Mouse (Mus musculus) mesoderm, embryonic 11.5 days (tissue): ENCODE results near the gene Sema4a.
A peak's percentile ranks its signal among the peaks of the same experiment; 100 is the strongest.

Experiments used
- DNase-seq: peaks from one replicate; pipeline ENCODE4 v3.0.0-alpha.2; 2012; ENCODE audit warnings: low read depth, low spot score

Gene Sema4a

DNA sequence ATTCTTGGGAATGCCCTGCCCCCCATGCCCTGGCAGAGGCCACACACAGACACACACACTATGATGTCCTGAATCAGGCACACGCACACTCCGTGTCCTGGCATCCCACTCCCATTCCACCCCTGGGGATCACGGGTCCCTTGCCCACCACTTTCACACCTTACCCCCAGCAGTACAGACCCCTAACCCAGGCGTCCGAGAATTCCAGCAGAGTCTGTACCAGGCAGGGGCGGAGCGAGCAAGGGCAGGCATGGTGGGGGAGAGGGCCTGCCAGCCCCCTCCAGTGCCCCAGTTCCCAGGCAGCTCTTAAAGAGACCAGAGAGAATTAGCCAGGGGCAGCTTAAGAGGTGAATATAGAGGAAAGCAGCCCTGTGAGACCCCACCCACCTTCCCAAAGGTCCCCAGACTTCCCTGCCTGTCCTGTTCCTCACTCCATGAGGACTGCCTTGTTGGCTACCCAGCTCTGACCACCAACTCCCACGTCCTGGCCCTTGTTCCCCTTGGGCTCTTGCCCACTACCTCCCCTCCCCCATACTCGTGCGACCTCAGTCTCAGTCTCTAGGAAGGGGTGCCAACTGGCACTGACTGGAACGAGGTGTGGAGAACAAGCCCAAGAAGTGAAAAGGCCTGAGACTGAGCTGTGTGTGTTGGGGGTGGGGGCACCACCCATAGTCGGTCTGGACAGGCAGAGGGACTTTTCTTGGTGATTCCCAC lies at the start of gene Sema4a:
Gene Sema4a, minus strand, starts transcription at position 200 of the 714 bp plus-strand sequence.
- DNase-seq = no peak

DNA sequence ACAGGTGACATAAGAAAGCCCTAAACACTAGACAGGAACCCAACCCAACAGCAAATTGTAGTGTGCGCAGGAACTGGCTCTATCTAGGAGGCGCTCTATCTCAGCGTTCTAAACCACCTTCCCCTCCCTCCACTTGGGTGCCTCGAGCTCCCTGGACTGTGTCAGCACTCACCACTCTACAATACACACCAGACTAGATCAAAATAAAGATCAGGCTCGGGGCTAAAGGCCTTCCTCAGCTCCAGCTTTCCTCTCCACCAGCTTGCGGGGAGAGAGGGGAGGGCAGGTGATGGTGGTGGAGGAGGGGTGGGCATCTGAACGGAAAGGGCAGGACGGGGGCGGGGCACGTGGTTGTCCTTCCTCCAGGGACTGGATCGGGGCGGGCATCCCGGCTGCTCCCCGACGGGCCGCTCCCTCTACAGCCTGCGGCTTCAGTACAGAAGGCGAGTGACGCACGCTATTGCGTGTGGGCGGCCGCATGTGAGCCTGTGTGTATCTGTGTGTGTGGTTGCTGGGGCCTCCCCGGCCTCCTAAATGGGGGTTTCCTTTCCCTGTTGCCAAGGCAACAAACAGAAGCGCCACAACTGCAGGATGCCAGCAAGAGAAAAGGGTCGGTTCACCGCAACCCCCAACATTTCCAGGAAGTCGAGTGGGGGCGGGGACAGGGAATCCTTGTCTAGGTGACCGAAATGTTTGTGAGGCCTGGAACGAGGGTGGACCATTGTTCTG lies 48.9 kb upstream of the Sema4a start, which contains the start of gene Lmna:
Gene Lmna, minus strand, starts transcription at position 265 of the 729 bp plus-strand sequence.
- DNase-seq = peak; percentile 96

DNA sequence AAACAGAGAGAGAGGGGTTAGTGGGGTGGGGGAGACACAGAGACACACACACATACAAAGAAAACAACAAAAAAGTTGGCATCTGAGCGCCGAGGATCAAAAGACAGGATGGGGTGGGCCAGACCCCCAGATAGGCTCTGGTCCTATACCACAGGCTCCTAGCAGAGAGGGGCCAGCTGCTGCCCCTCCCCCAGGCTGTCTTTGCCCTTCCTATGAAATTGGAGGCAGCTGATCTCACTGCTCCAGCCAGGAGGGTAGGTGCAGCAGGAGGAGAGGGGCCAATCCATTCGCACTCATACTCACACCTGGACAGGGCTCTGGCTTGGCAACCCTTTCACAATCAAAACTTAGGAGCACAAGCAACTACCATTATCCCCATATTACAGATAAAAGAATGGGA lies 48.3 kb upstream of the Sema4a start:
- DNase-seq = no peak

DNA sequence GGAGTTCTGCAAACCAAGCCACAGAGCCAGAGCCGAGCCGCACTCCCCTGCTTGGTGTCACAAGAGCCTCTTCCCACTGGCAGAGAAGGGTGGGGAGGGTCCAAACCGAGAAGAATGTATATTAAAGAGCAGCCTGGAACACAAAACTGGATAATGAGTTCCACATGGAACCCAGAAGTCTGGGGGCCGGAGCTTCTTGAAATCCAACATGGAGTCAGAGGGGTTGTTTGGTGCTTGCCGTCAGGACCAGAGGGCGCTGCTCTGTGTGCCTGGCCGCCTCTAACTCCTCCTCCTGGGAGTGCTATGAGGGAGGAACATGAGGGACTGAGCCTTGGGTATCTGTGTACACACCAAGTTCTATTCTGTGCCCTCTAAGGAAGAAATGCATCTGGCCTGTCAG lies 44.8 kb upstream of the Sema4a start:
- DNase-seq = no peak

DNA sequence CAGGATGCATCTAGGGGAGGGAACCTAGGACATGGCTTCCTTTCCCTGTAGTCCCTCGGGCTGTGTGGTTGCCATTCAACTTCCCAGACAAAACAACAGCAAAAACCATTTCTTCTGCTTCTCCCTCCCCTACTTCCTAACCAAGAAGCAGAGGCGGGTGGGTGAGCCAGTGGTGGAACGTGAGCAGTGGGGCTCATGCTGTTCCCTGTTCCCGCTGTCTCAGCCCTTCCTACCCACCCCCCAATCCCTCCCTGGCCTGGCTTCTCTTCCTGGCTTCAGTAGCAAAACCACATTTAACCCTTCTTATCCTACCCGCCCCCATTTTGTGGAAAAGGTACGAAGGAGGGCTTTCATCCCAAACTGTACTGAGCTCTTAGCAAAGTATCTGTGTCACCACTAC lies 44.1 kb upstream of the Sema4a start:
- DNase-seq = no peak

DNA sequence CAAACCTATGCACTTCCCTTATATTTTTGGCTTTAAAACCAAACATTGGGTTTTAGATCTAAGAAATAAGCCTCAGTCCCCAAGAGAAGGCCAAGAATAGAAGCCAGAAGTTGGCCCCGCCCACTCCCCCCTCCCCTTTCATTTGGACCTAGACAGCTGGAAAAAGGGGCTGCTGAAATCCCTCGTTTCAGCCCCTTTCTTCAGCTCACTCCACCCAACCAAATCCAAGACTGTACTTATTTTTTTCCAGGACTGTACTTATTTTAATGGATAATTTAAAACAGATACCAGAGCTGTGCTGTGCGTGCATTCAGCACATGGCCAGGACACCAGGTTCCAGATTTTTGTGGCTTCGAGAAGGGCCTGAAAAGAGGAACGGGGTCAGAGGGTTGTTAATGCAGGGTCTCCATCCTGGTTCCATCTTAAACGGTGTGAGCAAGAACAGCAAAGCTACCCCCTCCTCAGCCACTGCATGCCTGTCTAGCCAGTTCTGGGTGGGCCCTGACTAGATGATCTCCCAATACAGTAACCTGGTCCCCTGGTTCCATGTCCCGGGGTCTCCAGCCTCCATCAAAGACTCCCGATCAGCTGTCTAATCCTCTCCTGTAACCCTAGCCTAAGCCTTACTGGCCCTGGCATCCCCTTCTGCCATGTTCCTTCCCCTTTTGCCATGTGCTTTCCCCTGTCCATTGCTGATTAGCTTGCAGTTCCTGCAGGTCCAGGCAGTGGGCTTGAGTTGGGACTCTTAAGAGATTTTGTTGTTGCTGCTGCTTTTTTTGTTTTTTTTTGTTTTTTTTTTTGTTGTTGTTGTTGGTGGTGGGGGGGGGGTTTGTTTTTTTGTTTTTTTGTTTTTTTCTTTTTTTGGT lies 43.1 kb upstream of the Sema4a start:
- DNase-seq = no peak

DNA sequence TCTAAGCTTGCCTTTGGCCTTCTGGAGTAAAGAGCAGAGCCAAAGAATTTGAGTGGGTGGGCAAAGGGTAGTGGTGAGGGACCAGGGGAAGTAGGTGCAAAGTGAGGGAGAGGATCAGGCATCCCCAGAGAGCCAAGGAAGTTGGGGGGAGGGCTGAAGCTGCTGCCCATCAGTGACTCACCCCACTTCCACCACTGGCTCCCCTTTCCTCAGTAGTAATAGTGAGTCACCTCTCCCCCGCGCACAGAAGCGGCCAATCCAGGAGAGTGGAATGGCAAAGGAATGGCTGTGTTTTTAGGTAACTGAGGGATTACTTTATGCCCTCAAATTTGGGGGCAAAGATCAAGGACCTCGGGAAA lies 42.5 kb upstream of the Sema4a start:
- DNase-seq = no peak

DNA sequence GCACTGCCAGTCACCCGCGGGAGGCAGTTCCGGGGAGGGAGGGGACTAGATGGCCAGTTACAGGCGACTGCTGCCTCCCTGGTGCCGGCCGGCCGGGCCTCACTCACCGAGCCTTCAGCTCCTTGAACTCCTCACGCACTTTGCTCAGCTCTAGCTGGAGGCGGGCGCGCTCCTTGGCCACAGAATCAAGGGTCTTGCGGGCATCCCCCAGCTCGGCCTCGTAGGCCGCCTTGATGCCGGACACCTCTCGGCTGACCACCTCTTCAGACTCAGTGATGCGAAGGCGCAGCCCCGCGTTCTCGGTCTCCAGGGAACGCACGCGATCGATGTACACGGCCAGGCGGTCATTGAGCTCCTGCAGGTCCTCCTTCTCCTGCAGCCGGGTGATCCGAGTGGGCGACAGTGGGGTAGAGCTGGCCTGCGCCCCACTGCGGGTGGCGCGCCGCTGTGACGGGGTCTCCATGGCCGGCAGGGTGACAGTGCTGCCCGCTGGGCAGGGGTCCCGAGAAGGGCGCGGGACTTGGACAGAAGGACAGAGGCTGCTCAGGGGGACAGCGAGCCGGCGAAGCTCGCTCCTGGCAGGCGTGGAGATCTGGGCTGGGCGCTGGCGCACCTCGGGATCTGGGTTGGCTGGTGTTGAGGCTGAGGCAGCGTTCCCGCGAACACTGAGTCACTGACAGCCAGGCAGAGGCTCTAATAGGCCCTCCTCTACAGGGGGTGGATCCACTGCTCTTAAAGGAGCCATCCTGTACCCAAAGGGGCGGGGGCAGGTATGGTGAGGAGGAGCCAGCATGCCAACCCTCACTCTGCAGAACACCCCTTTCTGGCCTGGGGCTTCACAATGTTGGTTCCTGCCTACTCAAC lies 41.9 kb upstream of the Sema4a start:
- peak; percentile 70 for DNase-seq

DNA sequence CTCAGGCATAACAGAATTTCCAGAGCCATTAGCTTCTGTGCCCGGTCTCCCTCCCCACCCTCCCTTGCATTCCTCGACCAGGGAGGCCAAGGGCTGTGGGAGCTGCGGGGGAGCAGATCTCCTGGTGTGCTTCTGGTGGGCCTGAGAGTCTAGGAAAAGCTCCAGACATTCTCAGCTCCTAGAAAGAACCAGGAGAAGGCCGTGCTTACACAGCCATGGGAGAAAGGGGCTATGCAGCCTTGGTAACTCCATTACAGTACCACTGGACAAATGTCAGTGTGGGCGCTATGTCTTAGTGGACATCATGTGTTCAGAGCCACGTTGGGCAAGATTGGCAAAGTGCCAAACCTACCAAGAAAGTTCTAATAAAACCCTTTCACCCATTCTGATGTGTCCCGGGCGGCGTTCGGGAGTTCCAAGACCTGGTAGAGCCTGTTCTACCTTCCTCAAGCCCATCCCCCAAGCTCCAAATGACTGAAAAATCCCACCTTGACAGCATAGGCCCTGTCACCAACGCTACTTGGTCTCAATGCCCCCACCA lies 41.1 kb upstream of the Sema4a start:
- DNase-seq = no peak

DNA sequence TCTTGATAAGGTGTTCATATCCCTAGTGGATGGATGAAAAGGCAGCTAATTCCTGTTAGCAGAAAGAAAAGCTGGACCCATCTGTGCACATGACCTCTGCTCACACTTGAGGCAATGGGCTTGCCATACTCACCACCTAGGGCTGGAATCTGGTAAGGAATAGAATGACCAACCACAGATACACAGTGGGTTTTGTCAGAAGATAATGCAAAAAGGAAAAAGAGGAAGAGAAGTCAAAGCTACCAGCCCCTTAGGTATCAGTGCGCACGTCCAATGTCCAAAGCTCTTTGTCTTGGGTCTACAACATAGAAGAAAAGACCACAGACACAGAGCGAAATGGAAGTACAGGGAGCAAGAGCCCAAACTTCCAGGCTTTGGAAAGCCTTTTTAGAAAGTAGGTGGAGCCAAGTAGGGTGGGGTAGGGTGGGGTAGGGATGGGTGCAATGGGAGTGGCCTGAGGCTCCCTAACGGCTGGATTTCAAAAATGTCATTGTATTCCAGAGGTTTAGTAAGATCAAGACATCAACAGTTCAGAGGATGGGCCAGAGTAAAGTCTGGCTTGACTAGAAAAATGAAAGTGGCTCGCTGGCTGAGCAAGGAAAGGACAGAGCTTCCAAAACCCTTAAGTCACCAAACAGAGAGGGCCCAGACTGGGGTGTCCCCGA lies 40.5 kb upstream of the Sema4a start:
- no peak for DNase-seq

DNA sequence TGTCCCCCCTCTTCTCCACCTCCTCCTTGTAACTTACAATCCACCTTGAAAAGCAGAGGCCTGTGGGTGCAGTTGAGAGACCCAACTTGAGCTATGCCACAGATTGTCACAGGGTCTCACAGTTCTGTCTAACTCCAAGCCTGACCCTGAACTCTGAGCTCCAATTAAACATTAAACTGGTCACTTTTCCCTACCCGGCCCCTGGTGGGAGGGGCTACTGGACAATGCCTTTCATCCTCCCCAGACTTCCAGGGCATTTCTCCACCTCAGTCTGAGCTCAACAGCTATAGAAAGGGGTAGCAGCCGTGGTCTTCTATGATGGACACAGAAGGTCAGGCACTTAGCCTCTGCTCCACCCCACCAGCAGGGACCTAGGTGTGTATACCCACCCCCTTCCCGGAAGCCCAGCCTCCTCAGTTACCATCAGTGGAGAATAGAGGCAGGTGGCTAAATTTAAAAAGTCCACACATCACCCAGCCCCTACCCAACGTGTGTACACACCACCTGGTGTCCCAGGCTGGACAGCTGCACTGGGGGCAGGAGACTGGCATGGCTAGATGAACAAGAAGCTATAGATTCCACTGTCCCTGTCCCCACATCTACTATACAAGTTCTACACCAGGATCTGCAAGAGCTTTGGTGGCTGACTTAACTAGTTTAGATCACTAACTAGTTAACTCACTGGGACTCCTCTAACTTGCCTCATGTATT lies 39.8 kb upstream of the Sema4a start:
- DNase-seq = no peak

DNA sequence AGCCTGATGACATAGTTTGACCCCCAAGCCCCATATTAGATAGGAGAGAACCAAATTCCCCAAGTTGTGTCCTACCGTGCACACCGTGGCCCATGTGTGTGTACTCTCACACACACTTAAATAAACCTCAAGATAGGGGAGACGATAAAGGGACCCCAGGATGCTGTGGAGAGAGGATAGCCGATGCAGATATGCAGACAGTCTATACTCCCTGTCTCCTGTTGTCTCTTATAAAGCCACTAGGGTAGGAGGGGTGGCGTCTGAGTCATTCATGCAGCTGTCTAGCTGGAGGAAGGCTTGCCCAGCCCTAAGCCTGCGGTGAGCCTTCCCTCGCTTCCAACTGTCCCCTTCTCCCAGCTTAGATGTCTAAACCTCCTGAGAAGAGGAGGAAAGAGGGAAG lies 39.1 kb upstream of the Sema4a start:
- no peak for DNase-seq

DNA sequence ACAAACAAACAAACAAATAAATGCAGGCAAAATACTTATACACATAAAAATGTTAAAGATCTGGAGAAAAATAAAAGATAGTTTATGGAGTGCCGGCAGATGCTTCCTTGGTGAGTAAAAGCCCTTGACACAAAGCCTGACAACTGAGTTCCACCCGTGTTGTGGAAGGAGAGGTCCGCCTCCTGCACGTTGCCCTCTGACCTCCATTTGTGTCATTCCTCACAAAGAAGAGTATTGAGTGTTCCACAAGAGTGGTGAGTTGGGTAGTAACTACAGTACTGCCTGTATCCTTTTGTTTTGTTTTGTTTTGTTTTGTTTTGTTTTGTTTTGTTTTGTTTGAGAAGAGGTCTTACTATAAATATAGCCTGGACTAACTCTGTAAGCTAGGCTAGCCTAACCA lies 38.6 kb upstream of the Sema4a start:
- DNase-seq = no peak

DNA sequence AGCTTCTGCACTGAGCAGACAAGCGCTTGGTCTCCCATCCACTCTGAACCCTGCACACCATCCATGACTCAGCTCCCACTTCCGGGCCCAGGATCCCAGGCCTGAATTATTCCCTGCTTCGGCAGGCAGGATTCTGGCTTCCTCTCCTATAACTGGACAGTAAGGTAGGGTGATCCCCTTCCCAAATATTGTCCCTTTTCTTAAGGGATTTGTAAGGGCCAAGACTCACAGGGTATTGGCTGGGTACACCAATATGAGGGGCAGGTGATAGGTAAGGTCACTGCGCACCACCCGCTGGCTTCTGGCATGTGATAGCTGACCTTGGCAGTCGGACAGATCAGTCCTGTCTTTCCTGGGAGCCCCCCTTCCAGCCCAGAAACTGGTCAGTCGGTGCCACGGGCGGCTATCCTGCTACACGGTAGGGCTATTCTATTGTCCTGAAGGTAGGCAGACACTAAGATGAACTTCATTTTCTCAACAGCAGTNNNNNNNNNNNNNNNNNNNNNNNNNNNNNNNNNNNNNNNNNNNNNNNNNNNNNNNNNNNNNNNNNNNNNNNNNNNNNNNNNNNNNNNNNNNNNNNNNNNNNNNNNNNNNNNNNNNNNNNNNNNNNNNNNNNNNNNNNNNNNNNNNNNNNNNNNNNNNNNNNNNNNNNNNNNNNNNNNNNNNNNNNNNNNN lies 34.9 kb upstream of the Sema4a start:
- no peak for DNase-seq

DNA sequence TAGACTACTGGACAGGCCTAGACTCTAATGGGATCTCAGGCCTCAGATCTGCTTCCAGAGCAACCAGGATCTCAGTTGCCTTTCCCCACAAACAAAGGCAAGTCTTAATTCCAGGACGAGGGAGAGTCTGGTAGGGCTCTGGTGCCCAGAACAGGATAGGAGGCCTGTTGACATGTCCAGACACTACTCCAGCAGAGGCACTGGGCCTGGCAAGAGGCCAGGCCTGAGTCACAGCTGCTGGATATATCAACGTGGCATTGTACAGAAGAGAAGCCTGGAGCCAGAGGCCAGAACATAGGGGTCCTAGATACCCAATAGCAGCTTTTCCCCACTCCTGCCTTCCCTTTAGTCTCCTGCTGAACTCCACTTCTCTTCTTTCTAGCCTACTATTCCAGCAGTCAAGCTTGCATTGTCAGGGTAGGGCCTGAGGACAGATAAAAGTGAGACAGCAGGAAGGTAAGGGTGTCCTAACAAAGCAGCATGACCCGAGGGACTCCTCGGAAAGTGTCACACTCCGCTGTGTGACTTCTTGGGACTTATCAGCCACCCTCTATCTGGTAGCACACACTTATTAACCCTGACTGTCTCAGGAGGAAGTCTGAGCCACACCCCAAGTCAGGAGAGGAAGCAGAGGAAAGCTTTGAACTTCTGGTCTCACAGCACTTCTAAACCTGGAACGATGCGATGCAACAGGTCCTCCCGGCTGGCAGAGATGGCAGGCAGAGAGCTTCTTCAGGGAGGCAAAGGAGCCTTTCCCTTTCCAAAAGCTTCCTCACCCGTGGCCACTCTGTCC lies 34.0 kb upstream of the Sema4a start:
- no peak for DNase-seq

DNA sequence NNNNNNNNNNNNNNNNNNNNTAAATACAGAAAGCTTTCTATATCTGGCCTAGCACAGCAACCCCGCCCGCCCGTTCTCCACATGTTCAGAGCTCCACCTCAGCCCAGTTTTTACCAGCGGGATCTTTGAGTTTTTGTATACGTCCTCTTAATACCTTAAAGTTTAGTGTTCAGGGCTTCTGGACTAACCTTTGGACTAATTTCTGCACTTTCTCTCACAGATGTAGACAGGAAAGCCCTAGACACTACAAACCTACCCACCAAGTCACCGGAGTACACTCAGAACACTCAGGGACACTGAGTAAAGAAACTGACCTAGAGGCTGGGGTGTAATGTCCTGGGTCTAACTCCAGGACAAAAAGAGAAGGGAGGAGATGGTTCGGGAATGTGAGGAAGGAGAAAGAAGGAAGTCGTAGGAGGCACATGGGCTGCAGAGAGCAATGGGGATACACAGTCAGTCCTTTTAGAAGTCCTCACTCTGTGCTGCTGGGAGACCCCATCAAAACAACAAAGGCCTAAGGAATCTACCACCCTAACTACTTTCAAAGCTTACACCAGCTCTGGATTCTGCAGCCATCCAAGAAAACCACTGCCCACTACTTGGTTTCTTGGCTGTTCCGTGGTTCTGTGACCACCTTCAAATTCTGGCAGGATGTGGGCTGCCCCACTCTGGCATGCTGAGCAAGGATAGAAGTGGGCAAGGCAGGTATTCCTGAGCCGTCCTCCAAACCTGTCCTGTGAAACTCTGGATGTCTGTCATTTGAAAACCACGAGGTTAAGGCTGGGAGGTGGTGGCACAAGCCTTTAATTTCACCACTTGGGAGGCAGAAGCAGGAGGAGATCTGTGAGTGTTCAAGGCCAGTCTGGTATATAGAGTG lies 33.0 kb upstream of the Sema4a start:
- DNase-seq = no peak

DNA sequence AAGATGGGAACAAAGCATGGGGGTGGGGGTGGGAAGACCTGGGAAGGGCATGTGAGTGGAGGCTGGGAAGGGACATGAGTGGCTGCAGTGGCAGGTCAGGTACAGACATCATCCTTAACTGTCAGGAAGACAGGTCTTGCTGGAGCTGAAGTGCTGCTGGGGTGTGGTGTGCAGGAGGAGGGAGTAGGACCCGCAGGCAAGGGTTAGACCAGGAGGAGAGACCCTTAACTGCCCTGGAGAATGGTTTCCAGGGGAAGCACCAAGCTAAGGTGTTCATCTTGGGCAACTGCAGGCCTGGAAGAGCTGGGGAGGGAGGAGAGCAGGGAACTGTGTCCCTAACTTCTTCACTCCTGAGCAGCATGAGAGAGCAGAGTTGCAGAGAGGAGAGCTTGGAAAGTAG lies 26.4 kb upstream of the Sema4a start:
- no peak for DNase-seq

DNA sequence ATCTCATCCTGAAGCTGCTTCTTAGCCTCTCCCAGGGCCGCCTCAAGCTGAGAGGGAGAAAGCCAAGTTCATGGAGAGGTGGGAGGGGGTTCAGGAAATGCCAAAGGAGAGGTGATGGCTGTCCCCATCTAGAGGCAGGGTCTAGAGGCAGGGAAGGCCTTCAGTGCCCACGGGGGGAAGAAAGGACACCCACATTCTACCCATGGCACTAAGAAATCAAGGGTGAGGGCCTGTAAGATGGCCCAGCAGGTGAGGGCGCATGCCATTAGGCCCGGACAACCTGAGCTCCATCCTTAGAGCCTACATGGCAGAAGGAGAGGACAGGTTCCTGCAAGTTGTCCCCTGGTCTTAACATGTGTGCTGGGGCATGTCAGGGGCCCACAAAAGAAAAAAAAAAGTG lies 25.9 kb upstream of the Sema4a start:
- DNase-seq = no peak
